Mouse (Mus musculus) liver, adult 2 months (tissue): Measurements from ENCODE around the gene Phf2. TPM values are rescaled to one million over a fixed set of nuclear protein-coding genes. Genes with fewer than 3 reads are reported as not detected.

Experiments
- DNase-seq: peaks from one replicate; pipeline ENCODE4 v3.0.0-alpha.2; 2011; ENCODE audit warnings: low read depth, low spot score; ENCODE audit errors: extremely low read depth
- H3K27ac ChIP-seq: fragments of 200-500 bp; replicated peaks from 2 replicates; pipeline ENCODE4 v1.5.1; 2012; ENCODE audit warnings: low read depth, mild to moderate bottlenecking, control low read depth, inconsistent platforms, low read length; ENCODE audit not compliant: insufficient read depth
- H3K27me3 ChIP-seq: fragments of 200-500 bp; 2 replicates; pipeline ENCODE4 v1.6.1; 2012; ENCODE audit warnings: mild to moderate bottlenecking, moderate library complexity, low read length, inconsistent platforms; ENCODE audit not compliant: control insufficient read depth, insufficient read depth
- H3K36me3 ChIP-seq: fragments of 200-500 bp; 2 replicates; pipeline ENCODE4 v1.6.1; 2012; ENCODE audit warnings: low read length, inconsistent platforms; ENCODE audit not compliant: control insufficient read depth, insufficient read depth
- H3K4me1 ChIP-seq: fragments of 200-500 bp; 2 replicates; pipeline ENCODE4 v1.6.1; 2011; ENCODE audit warnings: low read length; ENCODE audit not compliant: control insufficient read depth, insufficient read depth
- H3K4me3 ChIP-seq: fragments of 200-500 bp; 2 replicates; pipeline ENCODE4 v1.5.1; 2011; ENCODE audit warnings: low read depth, mild to moderate bottlenecking, control low read depth, low read length, moderate library complexity; ENCODE audit not compliant: insufficient read depth
- H3K79me2 ChIP-seq: fragments of 200-500 bp; 2 replicates; pipeline ENCODE4 v1.6.1; 2012; ENCODE audit warnings: inconsistent platforms, mild to moderate bottlenecking, low read length, moderate library complexity; ENCODE audit not compliant: control insufficient read depth, insufficient read depth
- H3K9ac ChIP-seq: fragments of 200-500 bp; 2 replicates; pipeline ENCODE4 v1.6.1; 2012; ENCODE audit warnings: low read depth, mild to moderate bottlenecking, control low read depth, inconsistent platforms, low read length
- CTCF ChIP-seq: fragments of 200-500 bp; IDR thresholded peaks from 2 replicates; pipeline ENCODE4 v1.5.1; 2011; ENCODE audit warnings: low read depth, low read length, control low read depth
- POLR2A ChIP-seq: fragments of 200-500 bp; IDR thresholded peaks from 2 replicates; pipeline ENCODE4 v1.6.1; 2011; ENCODE audit warnings: low read length, control low read depth; ENCODE audit not compliant: insufficient read depth; ENCODE audit errors: extremely low read depth
- WGBS: fragments of 180-500 bp; shearing (Covaris S2); methylation state at CpG from one replicate; pipeline ENCODE4 v1.1.7; 2018; 5-methylcytosine and 5-hydroxymethylcytosine counted together
- polyA plus RNA-seq: library from polyadenylated mRNA; depleted of rRNA; stranded (reverse); fragments of >200 nt; gene quantifications from 2 replicates; pipeline ENCODE4 v1.2.3, GENCODE M21; 2012; rRNA removed
- total RNA-seq: library from RNA; depleted of rRNA; stranded (reverse); fragments of >200 nt; gene quantifications from 2 replicates; pipeline ENCODE4 v1.2.3, GENCODE M21; 2014; rRNA removed

The Phf2 gene
- total RNA-seq (3.0 and 4.1 TPM in 2 replicates), polyA plus RNA-seq (5.8 and 6.7 TPM in 2 replicates)

DNA sequence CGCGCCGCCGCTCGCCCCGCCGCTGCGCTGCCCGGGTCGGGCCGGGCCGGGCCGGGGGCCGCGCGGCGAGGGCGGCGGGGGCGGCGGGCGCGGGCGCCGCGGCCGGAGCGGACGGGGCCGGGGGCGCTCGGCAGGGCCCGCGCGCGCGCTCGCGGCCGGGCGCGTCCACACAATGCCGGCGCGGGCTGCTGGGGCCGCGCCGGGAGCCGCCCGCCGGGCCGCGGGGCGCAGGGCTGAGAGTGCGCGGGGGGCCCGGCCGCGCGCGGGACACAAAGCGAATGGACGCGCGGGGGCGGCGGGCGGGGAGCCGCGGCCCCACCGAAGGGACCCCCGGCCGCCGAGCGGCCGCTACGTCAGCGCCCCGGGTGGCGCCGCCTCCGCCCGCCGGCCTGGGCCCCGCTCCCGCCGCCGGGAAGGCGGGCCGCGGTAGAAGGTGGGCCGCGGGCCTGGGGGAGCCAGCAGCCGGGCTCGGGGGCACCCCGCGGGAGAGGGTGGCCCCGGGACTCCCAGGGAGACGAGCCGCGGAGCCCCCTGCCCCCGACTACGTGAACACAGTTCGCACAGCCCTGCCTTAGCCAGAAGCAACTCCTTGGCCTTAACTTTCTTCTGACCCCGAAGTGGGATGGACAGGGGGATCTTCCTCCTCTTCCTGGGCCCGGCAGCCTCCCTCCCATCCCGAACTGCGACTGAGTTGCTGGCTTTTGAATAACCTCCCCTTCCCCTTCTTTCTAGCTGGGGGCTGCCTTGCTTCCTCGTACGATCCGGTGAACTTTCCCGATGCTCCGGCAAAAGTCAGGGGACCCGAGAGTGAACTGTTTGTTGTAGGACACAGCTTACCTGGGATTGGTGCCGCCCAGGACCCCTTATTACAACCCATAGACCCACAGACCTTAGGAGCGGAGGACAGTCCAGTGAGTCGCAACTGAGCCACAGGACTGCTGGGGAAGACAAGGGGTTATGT lies at the start of gene Phf2:
Phf2 (minus strand) TSS at position 349 of the 961 bp plus-strand sequence.
- 12% methylated on average over 117 of the region's 117 CpGs for WGBS
- Histone ChIP-seq H3K4me3 (peak within 1 kb of the TSS; percentile 98), H3K4me1 (peaks cover 11% of the 10 kb centered on the region), H3K36me3 (no peaks in the 10 kb centered on the region), H3K27me3 (no peaks in the 10 kb centered on the region), H3K9ac (peak within 1 kb of the TSS; percentile 100), H3K27ac (peak within 1 kb of the TSS; percentile 88), H3K79me2 (peaks cover 33% of the 10 kb centered on the region; the same call in 1 of the 2 replicates)
- no peak for DNase-seq
- TF ChIP-seq CTCF: no peak
- no peak for TF ChIP-seq POLR2A

DNA sequence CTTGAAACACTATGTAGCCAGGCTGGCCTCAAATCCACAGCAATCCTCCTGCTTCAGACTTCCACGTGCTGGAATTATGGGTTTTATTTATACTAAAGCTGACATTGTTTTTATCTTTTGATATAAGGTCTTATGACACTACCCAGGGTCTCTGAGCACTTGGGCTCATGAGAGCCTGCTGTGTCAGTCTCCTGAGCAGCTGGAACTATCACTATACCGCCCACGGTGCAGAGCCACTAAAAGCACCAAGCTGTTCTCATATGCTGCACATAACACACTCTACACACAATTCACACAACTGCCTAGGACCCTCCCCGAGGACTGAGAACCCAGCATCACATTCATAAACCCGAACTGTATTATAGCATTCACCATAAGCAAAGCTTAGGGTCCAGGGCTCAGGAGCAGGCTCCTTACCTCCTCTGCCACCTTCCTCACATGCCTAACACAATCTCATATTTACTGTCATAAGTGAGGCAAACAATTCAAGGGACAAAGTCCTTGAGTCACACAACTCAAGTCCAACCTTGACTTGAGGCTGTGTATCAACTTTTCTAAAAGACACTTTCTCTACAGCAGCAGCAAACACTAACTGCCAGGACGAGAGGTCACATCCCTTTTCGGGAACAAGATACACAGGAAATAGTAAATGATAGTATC lies 49.0 kb upstream of the Phf2 start:
- H3K27me3 ChIP-seq: no peaks in the 10 kb centered on the region
- H3K9ac ChIP-seq: no peak overlapping the region
- TF ChIP-seq CTCF (no peak), POLR2A (no peak)
- peaks cover 13% of the 10 kb centered on the region; the same call in 1 of the 2 replicates for H3K79me2 ChIP-seq
- H3K27ac ChIP-seq: peak overlapping the region; percentile 41
- peaks cover 33% of the 10 kb centered on the region for H3K36me3 ChIP-seq
- 58% methylated on average over 7 of the region's 7 CpGs for WGBS
- peak; percentile 69 for DNase-seq
- no peak overlapping the region for H3K4me3 ChIP-seq
- peaks cover 38% of the 10 kb centered on the region for H3K4me1 ChIP-seq

DNA sequence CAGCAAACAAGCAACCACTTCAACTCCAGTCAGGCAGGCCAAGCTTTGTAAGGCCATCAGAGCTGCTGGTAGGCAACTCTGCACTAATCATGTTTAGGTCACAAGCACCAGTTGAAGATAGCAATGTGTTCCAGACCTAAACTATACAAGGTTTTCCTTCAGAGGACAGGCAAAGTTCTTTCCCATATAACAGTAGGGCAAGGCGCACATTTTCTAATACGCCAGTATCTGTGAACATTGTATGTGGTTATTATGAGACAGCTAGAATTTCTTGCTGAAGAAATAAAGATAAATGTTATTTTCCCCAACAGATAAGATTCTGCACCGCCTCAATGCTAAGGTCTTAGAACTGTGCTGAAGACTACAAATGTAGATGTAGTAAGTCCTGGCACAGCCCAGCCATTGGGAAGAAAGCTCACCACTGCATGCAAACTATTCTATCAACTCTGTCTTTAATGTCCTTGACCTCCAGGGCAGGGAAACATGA lies 46.2 kb upstream of the Phf2 start:
- Histone ChIP-seq H3K9ac (no peak overlapping the region), H3K79me2 (peaks cover 18% of the 10 kb centered on the region; the same call in 1 of the 2 replicates), H3K36me3 (peaks cover 39% of the 10 kb centered on the region), H3K4me3 (no peak overlapping the region), H3K27me3 (no peaks in the 10 kb centered on the region), H3K4me1 (peaks cover 29% of the 10 kb centered on the region), H3K27ac (no peak overlapping the region)
- DNase-seq: no peak
- 96% methylated on average over 3 of the region's 3 CpGs for WGBS
- TF ChIP-seq CTCF: no peak
- no peak for TF ChIP-seq POLR2A

DNA sequence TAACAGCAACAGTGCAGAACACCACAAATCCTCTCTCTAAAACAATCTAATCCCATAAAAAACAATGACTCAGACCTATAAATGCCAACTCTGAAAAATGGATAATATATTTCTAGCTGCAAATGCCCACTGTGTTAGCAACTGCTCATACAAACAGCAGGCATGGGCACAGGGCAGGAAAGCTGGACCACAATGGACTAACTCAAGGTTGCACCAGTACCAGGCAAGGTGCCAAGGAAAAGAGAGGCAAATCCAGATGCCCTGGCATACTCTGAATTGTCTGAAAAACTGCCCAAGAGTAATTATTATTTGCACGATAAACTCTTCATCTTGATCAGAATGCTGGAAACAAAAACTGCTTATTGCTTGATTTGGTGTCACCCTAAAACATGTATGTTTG lies 42.8 kb upstream of the Phf2 start:
- DNase-seq: peak; percentile 89
- Histone ChIP-seq H3K27ac (no peak overlapping the region), H3K9ac (no peak overlapping the region), H3K4me1 (peaks cover 21% of the 10 kb centered on the region), H3K36me3 (peaks cover 29% of the 10 kb centered on the region), H3K27me3 (no peaks in the 10 kb centered on the region), H3K79me2 (peaks cover 17% of the 10 kb centered on the region; the same call in 1 of the 2 replicates), H3K4me3 (no peak overlapping the region)
- TF ChIP-seq CTCF (no peak), POLR2A (no peak)
- WGBS: 17% methylated on average over 1 of the region's 1 CpGs

DNA sequence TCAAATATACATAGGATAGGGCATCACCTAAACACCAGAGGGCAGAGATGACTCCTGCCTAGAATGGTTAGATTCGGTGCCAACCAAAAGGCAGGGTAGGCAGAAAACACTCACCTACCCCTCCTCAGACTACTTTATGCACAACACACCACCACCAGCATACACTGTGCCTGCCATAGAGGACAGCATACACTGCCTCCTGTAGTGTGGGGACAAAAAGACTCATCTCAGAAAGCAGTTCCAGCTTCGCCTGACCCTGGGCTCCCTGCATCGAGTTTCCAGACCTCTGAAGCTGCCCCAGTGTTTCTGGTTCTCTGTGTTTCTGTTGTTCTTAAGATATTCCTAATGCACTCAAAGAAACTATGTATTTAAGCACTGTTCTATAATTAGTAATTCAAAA lies 42.2 kb upstream of the Phf2 start:
- Histone ChIP-seq H3K9ac (no peak overlapping the region), H3K36me3 (peaks cover 31% of the 10 kb centered on the region), H3K27me3 (no peaks in the 10 kb centered on the region), H3K27ac (no peak overlapping the region), H3K4me1 (peaks cover 21% of the 10 kb centered on the region), H3K79me2 (peaks cover 17% of the 10 kb centered on the region; the same call in 1 of the 2 replicates), H3K4me3 (no peak overlapping the region)
- WGBS: 79% methylated on average over 3 of the region's 3 CpGs
- DNase-seq: no peak
- no peak for TF ChIP-seq POLR2A
- TF ChIP-seq CTCF: no peak
